Mouse (Mus musculus) right cerebral cortex, postnatal 4 days (tissue): ENCODE measurements around the gene Neo1.
A peak's percentile ranks its signal among the peaks of the same experiment; 100 is the strongest.

Source experiments
- DNase-seq: peaks from one replicate; pipeline ENCODE4 v3.0.0-alpha.2; 2022

Neo1 gene

DNA sequence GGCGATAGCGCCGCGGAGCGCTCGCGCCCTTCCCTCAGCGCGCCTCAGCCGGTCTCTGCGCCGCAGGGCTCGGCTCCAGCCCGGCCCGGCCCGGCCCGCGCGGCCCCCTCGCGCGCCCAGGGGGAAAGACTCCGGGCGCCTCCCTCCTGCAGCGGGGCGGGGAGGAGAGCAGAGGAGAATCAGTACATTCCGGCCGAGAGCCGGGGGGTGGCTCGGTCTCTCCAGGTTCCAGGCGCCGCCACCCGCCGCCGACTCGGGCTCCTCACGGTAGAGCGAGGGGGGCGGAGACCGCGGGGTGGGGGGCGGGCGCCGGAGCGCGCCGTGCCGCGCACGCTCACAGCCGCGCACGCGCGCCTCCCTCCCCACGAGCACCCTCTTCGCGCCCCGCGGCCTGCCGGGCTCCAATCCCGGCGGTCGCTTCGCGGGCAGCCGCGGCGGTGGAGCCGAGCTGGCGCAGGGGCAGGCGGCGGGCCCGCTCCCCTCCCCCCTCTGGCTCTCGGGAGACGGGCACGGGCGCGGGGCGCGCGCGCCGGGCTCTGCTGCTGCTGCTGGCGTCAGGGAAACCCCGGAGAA lies at the start of gene Neo1:
Gene Neo1 (minus strand): TSS at position 283 of the 573 bp plus-strand sequence.
- peak; percentile 98 for DNase-seq

DNA sequence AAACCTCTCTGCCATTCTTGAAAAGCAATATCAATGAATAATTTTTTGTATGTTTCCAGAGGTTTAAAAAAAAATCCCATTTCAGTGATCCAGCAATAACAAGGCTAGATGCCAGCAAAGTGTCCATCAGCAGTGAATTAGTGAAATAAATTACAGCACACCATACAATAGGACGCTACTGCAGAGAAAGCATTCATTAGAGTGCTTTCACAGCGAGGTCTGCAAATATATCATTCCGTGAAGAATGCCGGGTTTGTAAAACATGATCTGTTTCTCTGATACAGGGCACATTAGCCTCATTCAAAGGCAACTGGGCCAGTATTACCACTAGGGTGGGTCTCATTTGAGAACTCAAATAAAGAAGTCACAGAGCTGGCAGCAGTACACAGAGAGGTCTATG lies 39.4 kb upstream of the Neo1 start:
- DNase-seq: no peak

DNA sequence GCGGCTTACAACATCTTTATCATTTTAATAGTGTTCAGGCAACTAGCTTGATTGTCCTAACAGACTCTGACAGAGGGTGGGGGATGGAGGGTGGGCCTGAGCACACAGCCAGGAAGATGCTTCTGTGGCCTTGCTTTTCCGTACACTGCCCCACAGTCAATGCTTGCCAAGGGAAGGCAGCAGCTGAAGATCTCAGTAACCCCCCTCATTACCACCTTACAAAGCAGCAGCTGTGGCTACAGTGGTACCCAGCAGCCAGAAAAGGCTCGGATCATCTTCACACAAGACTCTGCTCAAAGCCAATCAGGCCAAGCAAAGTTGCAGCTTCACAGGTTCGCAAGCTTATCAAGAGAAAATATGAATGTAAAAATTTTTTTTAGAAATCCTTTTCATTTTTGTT lies 37.6 kb upstream of the Neo1 start:
- DNase-seq: no peak

DNA sequence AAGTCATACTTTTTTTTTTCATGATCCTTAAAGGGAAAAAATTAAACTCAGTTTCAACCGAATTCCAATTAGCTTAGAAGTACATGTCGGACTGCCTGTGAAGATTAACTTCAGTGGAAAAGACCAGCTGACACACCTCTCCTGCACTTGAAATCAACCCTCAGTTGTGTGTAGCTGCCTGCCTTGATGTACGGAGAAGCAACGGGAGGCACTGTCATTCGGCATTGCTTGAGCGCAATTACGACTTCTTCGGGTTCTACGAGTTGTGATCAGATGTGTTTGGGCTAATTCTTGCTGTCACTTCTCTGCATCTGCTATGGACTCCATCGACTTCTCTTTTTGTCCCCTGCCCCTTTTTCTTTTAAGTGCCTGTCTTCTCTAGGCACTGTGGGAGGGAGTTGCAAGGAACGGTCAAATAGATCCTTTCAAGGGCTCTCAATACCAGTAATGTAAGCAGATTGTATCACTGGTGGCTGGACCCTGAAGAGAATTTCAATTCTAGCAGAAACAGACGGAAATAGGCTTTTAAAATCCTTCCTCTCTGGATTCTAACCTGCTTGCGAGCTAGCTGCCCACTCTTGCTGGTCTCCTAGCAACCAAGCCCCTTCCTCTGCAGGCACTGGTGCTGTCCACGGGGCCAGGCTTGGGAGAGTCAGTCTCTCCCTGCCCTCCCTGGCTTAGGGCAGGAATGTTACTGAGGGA lies 36.0 kb upstream of the Neo1 start:
- DNase-seq: peak; percentile 42

DNA sequence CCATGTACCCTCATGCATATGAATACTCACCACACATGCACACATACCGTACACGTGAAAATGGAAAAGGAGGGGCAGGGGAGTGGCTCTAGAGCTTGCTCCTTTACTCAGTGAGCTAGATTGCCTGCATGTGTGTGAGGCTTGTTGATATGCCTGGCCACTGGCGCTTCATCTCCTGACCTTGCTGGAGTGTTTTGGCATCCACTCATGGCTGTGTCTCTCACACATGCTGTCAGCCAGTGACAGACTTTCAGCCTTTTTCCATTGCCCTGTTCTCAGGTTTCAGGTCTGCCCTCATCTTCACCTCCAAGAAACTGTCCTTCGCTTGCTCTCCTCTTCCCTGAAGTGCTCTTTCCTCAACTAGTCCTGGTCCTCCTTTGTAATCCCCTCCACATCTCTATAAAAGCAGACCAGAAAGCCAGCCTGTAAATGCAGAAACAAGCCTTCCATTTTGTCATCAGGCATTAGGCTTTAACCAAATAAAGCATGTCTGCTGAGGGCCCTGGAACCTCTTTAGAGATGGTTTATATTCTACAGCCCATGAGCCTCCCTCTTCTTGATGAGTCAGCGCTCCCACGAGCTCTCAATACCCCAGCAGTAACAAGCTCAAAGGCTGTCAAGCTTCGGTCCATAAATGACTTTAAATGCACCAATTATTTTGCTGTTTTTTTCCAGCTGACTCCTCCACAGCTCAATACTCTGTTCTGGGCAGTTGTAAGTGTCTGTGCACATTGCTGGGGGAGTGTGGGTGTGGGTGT lies 35.2 kb upstream of the Neo1 start:
- DNase-seq: no peak

GRCm38 (mm10) chr9:59070216-59070615 lies 34.0 kb upstream of the Neo1 start:
- DNase-seq: no peak

GRCm38 (mm10) chr9:59065616-59066301 lies 29.5 kb upstream of the Neo1 start:
- no peak for DNase-seq

DNA sequence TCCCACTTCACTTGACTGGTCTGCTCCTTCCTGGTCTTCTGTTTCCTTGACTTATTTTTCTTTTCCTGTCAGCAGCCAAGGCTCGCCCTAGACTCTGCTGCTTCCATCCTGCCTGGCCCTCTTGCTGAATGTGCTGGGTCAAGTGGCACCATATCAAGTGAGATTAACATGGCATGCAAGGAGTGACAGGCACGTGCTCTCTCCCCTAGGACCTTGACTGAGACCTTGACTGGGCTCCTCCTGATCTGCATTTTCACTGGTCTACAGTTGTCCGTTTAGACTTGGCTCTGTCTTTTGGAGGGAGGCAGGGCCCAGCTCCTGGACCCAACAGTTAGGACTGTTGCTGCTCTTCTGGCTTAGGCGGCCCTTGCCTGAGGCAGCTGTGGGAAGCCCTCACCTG lies 26.2 kb upstream of the Neo1 start:
- no peak for DNase-seq

DNA sequence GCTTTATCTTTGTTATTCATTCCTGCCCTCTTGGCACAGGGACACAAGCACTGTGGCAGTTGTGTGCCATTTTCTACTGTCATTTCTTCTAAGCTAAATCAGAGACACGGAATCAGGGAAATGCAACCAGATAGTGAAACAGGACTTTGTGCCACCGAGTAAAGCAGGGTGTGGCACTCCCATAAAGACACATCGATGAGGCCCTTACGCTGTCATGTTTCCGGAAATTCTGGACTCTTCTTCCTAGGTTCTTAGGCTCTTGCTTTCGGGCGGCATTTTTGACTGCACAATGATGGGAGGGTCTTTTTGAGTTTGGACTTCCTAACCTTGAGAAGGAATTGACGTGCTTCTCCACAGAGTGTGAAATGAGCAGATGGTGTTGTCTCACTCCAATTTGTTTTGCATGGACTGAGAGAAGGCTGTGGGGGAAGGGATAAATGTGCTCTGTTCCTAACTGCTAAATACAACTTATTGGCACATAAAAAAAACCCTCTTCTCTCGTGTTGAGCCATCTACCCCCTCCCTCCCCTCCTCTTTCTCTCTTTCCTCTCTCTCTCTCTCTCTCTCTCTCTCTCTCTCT lies 23.9 kb upstream of the Neo1 start:
- DNase-seq: no peak

GRCm38 (mm10) chr9:59059158-59059557 lies 22.9 kb upstream of the Neo1 start:
- DNase-seq: no peak

DNA sequence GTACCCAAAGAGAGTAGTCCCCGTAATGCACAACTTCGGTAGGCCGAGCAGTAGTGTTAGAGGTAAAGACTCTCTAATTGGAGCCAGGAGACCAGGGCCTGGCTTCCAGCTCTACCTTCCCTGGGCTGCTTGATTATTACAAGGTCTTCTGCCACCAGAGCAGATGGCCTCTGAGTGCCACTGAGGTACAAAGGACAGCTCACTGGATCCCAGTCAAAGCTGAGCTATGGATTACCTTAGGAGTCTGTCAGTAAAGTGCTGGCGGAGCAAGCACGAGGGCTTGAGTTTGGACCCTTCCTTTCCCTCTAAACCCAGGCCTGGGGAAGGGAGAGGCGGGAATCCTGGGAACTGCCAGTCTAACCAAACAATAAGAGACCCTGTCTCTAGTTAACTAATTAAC lies 21.8 kb upstream of the Neo1 start:
- DNase-seq: no peak

GRCm38 (mm10) chr9:59056281-59056680 lies 20.0 kb upstream of the Neo1 start:
- DNase-seq: no peak

GRCm38 (mm10) chr9:59041805-59042204 lies 5.6 kb upstream of the Neo1 start:
- DNase-seq: no peak

DNA sequence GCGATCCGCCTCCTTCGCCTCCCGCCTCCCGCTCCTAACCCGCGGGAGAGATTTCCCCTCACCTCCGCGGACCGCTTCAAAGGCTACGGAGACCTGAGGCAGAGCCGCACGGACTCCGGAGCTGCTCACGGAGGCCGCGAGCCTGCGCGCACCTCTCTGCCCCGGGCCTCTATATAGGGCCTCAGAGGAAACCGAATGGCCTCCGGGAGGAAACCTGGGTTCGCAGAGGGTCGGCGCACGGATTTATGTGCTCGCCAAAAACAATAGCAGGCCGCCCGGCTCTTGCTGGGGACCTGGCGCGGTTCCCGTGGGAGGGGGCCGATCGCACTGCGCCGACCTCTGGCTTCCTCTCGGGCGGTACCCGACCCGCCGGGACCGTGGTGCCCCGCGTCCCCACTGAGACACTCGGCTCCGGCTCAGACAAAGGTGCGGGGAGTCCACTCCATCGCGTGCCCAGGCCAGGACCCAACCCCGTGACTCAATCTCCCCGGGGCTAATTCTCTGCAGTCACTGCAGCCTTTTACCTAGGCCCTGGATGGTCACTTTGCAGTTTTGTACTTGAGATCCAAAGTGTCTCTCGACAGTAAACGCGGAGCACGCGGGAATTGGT lies 596 bp upstream of the Neo1 start:
- DNase-seq: peak; percentile 70

- DNase-seq: peak; percentile 53
These were observed 691 bp downstream of the Neo1 start for GRCm38 (mm10) chr9:59035342-59036158.

DNA sequence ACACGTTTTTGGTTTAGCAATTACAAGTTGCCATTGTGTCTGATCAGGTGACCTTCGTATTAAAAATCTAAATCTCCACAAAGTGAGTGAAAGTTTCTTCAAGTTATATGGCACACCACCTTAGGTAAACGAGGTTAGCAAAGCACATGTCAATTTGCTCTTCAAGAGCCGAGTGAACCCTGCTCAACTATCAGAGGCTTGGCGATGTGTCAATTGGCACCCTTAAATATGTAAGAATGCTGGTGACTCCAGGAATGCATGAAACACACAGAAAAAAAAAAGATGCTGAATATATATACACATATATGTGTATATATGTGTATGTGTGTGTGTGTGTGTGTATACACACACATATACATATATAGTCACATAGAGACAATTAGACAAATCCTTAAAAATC lies 1.4 kb downstream of the Neo1 start:
- no peak for DNase-seq

- DNase-seq: no peak
These were observed 2.7 kb downstream of the Neo1 start for GRCm38 (mm10) chr9:59033492-59033891.

DNA sequence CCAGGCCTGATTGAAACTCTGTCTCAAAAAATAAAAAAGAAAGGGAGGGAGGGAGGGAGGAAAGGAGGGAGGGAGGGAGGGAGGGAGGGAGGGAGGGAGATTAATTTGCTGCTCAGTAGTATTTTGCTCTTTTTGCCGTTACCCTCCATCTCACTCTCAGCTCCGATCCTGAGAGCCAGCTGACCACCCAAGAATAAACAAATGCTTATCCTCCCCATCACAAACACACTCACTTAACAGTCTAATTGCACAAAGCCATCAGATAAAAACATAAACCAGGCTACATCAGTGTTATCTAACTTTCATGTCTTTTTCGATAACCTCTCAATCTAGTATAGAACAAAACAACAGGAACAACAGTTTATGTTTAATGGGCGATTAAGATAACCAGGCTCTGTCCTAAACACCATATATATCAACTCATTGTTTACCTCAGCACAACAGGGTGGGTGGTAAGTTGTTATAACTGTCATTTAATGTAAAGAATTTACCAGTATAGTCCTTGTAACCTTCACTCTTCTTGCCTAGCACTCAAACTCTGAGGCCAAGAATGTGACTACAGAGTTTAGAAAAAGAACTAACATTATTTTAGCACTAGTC lies 11.9 kb downstream of the Neo1 start:
- DNase-seq: no peak

DNA sequence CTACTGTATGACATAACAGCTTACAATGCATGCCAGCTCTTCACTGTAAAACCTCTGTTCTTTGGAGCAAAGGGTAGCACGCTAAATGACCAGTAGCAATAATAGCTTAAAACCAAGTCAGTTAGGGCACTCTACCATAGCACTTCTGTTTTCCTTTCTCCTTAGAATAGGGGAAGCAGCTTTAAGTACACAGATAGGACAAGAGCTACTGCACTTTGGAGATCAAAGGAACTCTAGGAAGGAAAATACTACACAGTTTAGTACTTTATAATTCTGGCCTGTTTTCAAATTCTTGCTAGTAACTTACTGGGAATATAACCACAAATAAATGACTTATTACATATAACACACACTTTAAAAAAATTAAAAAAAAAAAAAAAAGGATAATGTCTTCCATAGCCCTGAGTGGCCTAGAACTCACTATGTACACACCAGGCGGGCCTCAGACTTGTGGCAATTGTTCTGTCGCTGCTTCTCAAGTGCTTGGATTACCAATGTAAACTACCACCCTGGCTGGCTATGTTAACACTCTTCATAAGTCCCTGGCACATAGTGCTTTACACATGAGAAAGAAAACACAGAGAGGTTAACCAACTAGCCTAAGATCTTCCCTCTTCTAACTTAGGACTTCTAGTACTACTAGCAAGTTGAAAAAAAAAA lies 20.1 kb downstream of the Neo1 start:
- DNase-seq: no peak

DNA sequence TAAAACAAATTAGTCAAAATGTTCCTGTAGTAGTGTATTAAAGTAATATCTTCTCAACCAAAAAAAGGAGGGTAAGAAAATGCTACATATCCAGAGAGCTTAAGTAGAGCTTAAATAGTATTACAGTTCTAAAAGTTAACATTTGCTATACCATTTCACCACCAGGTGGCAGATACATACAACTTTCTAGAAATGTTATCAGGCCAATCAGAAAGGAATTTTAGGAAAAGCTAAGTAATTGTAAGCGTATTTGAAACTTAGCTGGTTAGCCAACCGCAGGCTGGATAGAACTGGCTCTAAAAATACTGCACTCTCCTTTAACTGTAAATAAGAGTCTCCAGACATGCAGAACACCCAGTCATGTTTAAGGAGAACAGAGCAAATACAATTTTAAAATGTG lies 22.9 kb downstream of the Neo1 start:
- no peak for DNase-seq
